Mouse (Mus musculus) lung, postnatal 0 days (tissue): ENCODE measurements around the gene Dync1li2.

Source experiments
- CTCF ChIP-seq: IDR thresholded peaks from 2 replicates; pipeline ENCODE4 v1.5.1; 2016; ENCODE audit warnings: antibody characterized with exemption, mild to moderate bottlenecking
- EP300 ChIP-seq: IDR thresholded peaks from 2 replicates; pipeline ENCODE4 v1.6.1; 2016; ENCODE audit warnings: antibody characterized with exemption, mild to moderate bottlenecking, control low read depth

GRCm38 (mm10) chr8:104467463-104467862 is 24.6 kb upstream of the Dync1li2 start:
- TF ChIP-seq CTCF, result no peak
- no peak for TF ChIP-seq EP300
